Comparison of ENCODE assay signal across 27 mouse cellular contexts in the genomic region with DNA sequence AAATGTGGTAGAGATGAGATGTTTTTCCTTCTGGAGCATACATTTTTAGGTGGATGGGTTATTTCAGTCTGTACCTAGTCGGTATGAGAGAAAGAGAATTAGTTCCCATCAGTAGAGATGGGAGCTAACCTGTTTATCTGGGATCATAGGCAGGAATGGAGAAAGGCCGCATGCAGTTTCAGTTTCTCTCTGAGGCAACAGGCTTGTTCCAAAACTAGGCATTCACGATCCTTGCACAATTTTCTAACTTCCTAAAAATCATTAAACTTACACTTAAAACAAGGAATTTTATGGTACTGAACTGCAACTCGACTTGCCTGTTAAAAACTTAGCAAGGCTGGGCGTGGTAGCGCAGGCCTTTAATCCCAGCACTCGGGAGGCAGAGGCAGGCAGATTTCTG. TPM values are rescaled to one million over a fixed set of nuclear protein-coding genes. Genes with fewer than 3 reads are reported as not detected.
DNase-seq lines count a peak whose midpoint lies in the region; ATAC-seq and TF ChIP-seq lines count a peak whose summit lies in the region.
"Had no signal": no experiment of that assay in that cellular context is flagged by ENCODE, and none has a peak within 500 bp of the region (broad histone marks: within the 10 kb centered on the region; RNA-seq: fewer than 3 reads in every experiment).

No protein-coding gene starts in this region.

- H3K4me1 ChIP-seq in liver, adult 2 months (ENCODE audit: control insufficient read depth, insufficient read depth, low read length) = peaks cover 8% of the 10 kb centered on the region
- H3K4me1 ChIP-seq in liver, embryonic 12.5 days = no peaks in the 10 kb centered on the region
- H3K4me1 ChIP-seq in forebrain, embryonic 15.5 days = no peaks in the 10 kb centered on the region
- H3K4me1 ChIP-seq: embryonic facial prominence, embryonic 13.5 days; embryonic facial prominence, embryonic 15.5 days; forebrain, embryonic 10.5 days; forebrain, embryonic 12.5 days had no signal

- H3K4me2 ChIP-seq in liver, embryonic 12.5 days = no peak overlapping the region
- no peak overlapping the region for H3K4me2 ChIP-seq in forebrain, embryonic 15.5 days (replicated peaks)
- H3K4me2 ChIP-seq: embryonic facial prominence, embryonic 13.5 days; embryonic facial prominence, embryonic 15.5 days; forebrain, embryonic 12.5 days had no signal

- H3K79me2 ChIP-seq in liver, adult 2 months (ENCODE audit: control insufficient read depth, insufficient read depth, low read length) = peaks cover 12% of the 10 kb centered on the region; the same call in 1 of the 2 replicates

- no peaks in the 10 kb centered on the region for H3K9me3 ChIP-seq in liver, embryonic 12.5 days (replicated peaks)
- no peaks in the 10 kb centered on the region for H3K9me3 ChIP-seq in forebrain, embryonic 15.5 days
- H3K9me3 ChIP-seq: embryonic facial prominence, embryonic 13.5 days; embryonic facial prominence, embryonic 15.5 days; forebrain, embryonic 10.5 days; forebrain, embryonic 12.5 days had no signal

- no peak for TF ChIP-seq CTCF in liver, adult 2 months (IDR thresholded peaks at IDR 0.05; ENCODE audit: low read depth, low read length)

- no peak overlapping the region for H3K4me3 ChIP-seq in liver, adult 2 months (ENCODE audit: insufficient read depth, low read depth, low read length)
- no peak overlapping the region for H3K4me3 ChIP-seq in liver, embryonic 12.5 days
- no peak overlapping the region for H3K4me3 ChIP-seq in forebrain, embryonic 15.5 days
- H3K4me3 ChIP-seq: embryonic facial prominence, embryonic 13.5 days; embryonic facial prominence, embryonic 15.5 days; erythroblast, embryonic 14.5 days; forebrain, embryonic 10.5 days; forebrain, embryonic 12.5 days had no signal

- peak; percentile 54 for DNase-seq in liver, adult 2 months (ENCODE audit: extremely low read depth, low read depth, low spot score)
- DNase-seq in kidney, adult 18-20 months = no peak
- DNase-seq: adrenal gland, adult 8-10 months; adrenal gland, postnatal 14 days; adrenal gland, postnatal 36 days; B cell, adult 2 months; cerebellum, adult 11-12 months; cerebellum, adult 2 months; cerebellum, adult 9-10 months; cerebellum, postnatal 10 days; cerebellum, postnatal 25 days; embryo, embryonic 11 days had no signal

- no peak overlapping the region for H3K9ac ChIP-seq in liver, adult 2 months (ENCODE audit: low read depth, low read length)
- H3K9ac ChIP-seq in liver, embryonic 12.5 days = no peak overlapping the region
- no peak overlapping the region for H3K9ac ChIP-seq in forebrain, embryonic 15.5 days (replicated peaks)
- H3K9ac ChIP-seq: embryonic facial prominence, embryonic 13.5 days; embryonic facial prominence, embryonic 15.5 days; forebrain, embryonic 12.5 days had no signal

- H3K27ac ChIP-seq in liver, adult 2 months (replicated peaks; ENCODE audit: insufficient read depth, low read depth, low read length) = no peak overlapping the region
- no peak overlapping the region for H3K27ac ChIP-seq in liver, embryonic 12.5 days
- H3K27ac ChIP-seq in forebrain, embryonic 15.5 days (replicated peaks) = no peak overlapping the region
- H3K27ac ChIP-seq: embryonic facial prominence, embryonic 13.5 days; embryonic facial prominence, embryonic 15.5 days; forebrain, embryonic 10.5 days; forebrain, embryonic 12.5 days had no signal

- no peak for TF ChIP-seq POLR2A in liver, adult 2 months (IDR thresholded peaks at IDR 0.05; ENCODE audit: extremely low read depth, insufficient read depth, low read length)

- ATAC-seq in liver, embryonic 12.5 days = no peak
- 0 out of 2 replicates have a peak, but pooled peaks have one; percentile 39 for ATAC-seq in common myeloid progenitor, adult 5-6 weeks (replicated peaks; ENCODE audit: low read depth, poor library complexity, severe bottlenecking)
- ATAC-seq in megakaryocyte, adult 5-6 weeks (ENCODE audit: poor library complexity, severe bottlenecking) = peak; percentile 68
- ATAC-seq in forebrain, embryonic 15.5 days (replicated peaks) = no peak
- ATAC-seq: activated CD4-positive, CD25-positive, alpha-beta regulatory T cell, adult 4 months; CD4-positive, CD25-positive, alpha-beta regulatory T cell, adult 4 months; forebrain, embryonic 14.5 days; Patski had no signal

- no peaks in the 10 kb centered on the region for H3K27me3 ChIP-seq in liver, adult 2 months (ENCODE audit: control insufficient read depth, insufficient read depth, low read length)
- no peaks in the 10 kb centered on the region for H3K27me3 ChIP-seq in liver, embryonic 12.5 days (replicated peaks)
- H3K27me3 ChIP-seq in forebrain, embryonic 15.5 days = no peaks in the 10 kb centered on the region
- H3K27me3 ChIP-seq: CH12.LX; embryonic facial prominence, embryonic 13.5 days; embryonic facial prominence, embryonic 15.5 days; Patski had no signal

- no peaks in the 10 kb centered on the region; the same call in 1 of the 2 replicates for H3K36me3 ChIP-seq in liver, adult 2 months (ENCODE audit: control insufficient read depth, insufficient read depth, low read length)
- H3K36me3 ChIP-seq in liver, embryonic 12.5 days = no peaks in the 10 kb centered on the region
- H3K36me3 ChIP-seq in forebrain, embryonic 15.5 days = no peaks in the 10 kb centered on the region
- H3K36me3 ChIP-seq: embryonic facial prominence, embryonic 13.5 days; embryonic facial prominence, embryonic 15.5 days; forebrain, embryonic 10.5 days; forebrain, embryonic 12.5 days; G1E had no signal

- 55% methylated on average over 7 of the region's 7 CpGs for WGBS in liver, adult 2 months
- WGBS in liver, embryonic 12.5 days (ENCODE audit: insufficient replicate concordance) = 69% methylated on average over 7 of the region's 7 CpGs
- WGBS in forebrain, embryonic 15.5 days = 90% methylated on average over 7 of the region's 7 CpGs

RNA-seq across cellular contexts. Expression of gene Cyp2u1, which starts 47.5 kb away (rescaled TPM):
- total RNA-seq in liver, adult 2 months (2014; rRNA removed) = 6.0 and 17.4 TPM in 2 replicates
- 10.4 and 21.0 TPM in 2 replicates for polyA plus RNA-seq in liver, adult 2 months (2012; rRNA removed)
- polyA plus RNA-seq in liver, embryonic 12.5 days (2016; fragmentation: Nextera tagmentation; extraction: Ambion mirVana) = 0.29 and 0.67 TPM in 2 replicates
- total RNA-seq in common myeloid progenitor, adult 5-6 weeks (2017) = 0.23 and 0.24 TPM in 2 replicates
- total RNA-seq in megakaryocyte, adult 5-6 weeks (2015) = 0.18 TPM in 1 of 2 replicates, not detected in the other
- 0.15 and 0.20 TPM in 2 replicates for total RNA-seq in megakaryocyte, adult 5-6 weeks (2017)
- polyA plus RNA-seq in forebrain, embryonic 15.5 days (2015; fragmentation: Nextera tagmentation; extraction: Ambion mirVana) = 4.6 and 6.0 TPM in 2 replicates
- polyA plus RNA-seq: erythroblast, embryonic 14.5 days; G1E had no signal

Comparison
In these comparisons a context has a peak if more than half of its experiments do, and no peak if none do; other contexts are left out.
1. ATAC-seq: peak in common myeloid progenitor, adult 5-6 weeks (single experiment) and megakaryocyte, adult 5-6 weeks (single experiment); none in liver, embryonic 12.5 days (single experiment) and forebrain, embryonic 15.5 days (single experiment).